Mouse (Mus musculus) thymus, postnatal 14 days (tissue): ENCODE measurements around the gene Vmn1r104.
"Not testable (repeated sequence)": the region's sequence is repeated elsewhere in the genome, so short reads cannot be mapped to it uniquely, and the experiment has no call there.

Experiments
- DNase-seq: peaks from one replicate; pipeline ENCODE4 v3.0.0; 2021

Gene Vmn1r104

GRCm38 (mm10) chr7:20533537-20533936 is at the start of gene Vmn1r104:
TSS of gene Vmn1r104 (plus strand) at chr7:20533837.
- DNase-seq = not testable (repeated sequence)

GRCm38 (mm10) chr7:20510434-20510833 is 23.2 kb upstream of the Vmn1r104 start, which contains the start of gene Vmn1r103:
TSS of gene Vmn1r103 (minus strand) at chr7:20510534.
- not testable (repeated sequence) for DNase-seq

GRCm38 (mm10) chr7:20545657-20546056 is 12.0 kb downstream of the Vmn1r104 start, which contains the start of gene Gm5726:
TSS of gene Gm5726 (minus strand) at chr7:20545757.
- not testable (repeated sequence) for DNase-seq

- DNase-seq = not testable (repeated sequence)
These were observed 42.5 kb downstream of the Vmn1r104 start, which contains the start of gene Gm4141 for GRCm38 (mm10) chr7:20576141-20576540. TSS of gene Gm4141 (minus strand) at chr7:20576241.
